Mouse (Mus musculus) liver, embryonic 14.5 days (tissue): ENCODE data around the gene Pheta1.

Experiments
- CTCF ChIP-seq: IDR thresholded peaks from 2 replicates; pipeline ENCODE4 v1.5.1; 2016; ENCODE audit warnings: antibody characterized with exemption, low read depth, control low read depth
- EP300 ChIP-seq: IDR thresholded peaks from 2 replicates; pipeline ENCODE4 v1.6.1; 2016; ENCODE audit warnings: antibody characterized with exemption, low read depth

GRCm38 (mm10) chr5:121835949-121836691 lies 12.7 kb upstream of the Pheta1 start:
- TF ChIP-seq EP300 (no peak), CTCF (no peak)
